Mouse (Mus musculus) left cerebral cortex, adult 18-20 months (tissue): Measurements from ENCODE around the gene Slc6a20b. TPM values are rescaled to one million over a fixed set of nuclear protein-coding genes. Genes with fewer than 3 reads are reported as not detected.

ENCODE experiments used
- DNase-seq, 2 experiments: peaks; one replicate each; pipeline ENCODE4 v3.0.0; 2021 to 2022; ENCODE audit warnings: low spot score in 2 of 2, mixed read lengths in 1 of 2
- total RNA-seq, 2 experiments: library from RNA; stranded (reverse); gene quantifications; 2 replicates each; pipeline ENCODE4 v1.2.3; 2021

Slc6a20b gene
- total RNA-seq, 2 experiments from 2014 or later: 0.52 to 0.53 TPM

DNA sequence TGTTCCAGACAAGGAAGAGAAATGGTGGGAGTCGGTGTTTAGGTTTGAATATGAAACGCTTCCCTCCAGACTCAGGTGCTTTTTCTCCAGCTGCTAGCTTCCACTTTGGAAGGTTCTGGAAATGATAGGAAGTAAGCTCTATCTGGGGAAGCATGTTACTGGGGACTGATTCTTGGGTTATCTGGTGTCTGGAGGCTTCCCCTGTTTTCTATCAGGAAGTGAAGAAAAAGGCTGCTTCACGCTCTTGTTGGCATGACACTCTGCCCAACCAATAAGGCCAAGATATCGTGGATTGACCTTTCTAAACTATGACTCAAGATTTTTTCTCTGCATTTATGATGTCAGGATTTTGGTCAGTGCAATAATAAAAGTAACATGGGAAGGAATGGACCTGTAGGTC lies 37.2 kb downstream of the Slc6a20b start:
- no peak for DNase-seq

DNA sequence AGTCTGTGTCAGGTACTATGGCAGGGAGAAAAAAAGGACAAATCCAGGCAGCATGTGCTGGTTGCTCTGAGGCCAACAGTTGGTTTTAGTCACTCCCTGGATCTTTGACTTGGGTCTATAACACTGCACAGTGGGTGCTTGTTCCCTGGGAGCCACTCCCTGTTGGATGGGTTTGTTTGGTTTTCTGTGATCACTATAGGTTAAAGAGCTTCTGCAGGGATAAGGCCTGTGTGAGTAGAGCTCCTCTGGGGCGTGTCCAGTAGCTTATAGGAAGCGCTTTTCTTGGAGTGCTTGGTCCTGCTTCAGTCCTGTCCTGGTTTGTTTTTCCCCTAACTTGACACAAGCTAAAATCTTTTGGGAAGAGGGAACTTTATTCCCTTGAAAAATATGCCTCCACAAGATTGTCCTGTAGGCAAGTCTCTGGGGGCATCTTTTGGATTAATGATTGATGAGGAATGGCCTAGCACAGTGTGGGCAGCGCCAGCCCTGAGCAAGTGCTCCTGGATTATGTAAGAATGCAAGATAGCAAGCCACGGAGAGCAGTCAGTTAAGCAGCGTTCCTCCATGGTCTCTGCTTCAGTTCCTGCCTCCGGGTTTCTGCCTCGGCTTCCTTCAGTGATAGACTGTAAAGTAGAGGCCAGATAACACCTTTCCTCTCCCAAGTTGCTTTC lies 43.0 kb downstream of the Slc6a20b start:
- DNase-seq: no peak

DNA sequence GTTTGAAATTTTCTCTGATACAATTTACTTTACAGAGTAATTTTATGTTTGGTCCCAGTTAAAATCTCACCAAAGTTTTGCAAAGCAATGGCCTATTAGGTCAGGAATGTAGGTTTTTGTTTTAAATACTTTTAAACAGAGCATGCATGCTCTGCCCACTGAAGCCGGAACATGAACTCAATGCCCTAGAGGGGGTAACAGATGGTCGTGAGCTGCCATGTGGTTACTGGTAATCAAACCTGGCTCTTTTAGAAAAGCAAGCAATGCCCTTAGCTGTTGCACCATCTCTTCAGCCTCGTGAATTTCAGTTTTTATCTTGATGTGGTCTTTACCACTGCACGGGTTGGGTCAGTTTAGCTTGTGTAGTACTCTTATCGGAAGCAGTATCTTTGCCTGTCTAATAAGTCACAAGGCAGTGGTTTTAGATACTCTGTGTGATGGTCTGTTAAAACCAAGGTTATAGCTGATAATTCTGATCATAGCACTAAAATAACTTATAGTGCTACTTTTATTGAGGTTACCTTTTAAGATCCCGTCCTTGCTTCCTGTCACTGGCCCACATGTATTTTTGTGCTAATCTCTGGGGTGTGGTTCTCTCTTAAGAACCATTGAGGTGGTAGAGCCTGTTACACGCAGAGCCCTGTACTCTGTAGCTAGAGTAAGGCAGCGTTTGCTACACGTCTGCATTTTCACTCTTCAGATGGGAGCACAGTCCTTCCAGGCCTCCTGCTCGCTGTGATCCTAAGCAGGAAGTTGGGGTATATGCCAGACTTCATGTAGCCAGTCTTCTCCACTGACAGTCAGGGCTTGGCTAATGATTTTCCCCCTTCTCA lies 54.8 kb downstream of the Slc6a20b start:
- no peak for DNase-seq

DNA sequence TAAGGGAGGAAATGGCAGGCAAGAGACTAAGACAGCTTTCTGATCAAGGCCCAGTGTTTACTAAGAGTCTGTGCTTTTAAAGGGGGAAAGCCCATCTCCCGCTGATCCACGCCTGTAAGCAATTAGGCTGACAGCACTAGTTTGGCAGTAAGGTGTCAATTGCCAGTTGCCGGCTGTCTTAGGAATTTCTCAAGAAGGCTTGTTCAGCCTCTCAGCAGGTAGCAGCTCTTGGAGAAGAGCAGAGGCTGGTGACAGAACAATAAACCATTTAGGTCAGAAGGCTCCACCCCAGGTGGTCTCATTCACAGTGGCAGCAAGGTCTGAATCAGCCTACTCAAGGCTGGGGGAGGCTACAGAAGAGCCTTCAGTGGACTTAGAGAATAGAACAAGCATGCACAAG lies 77.8 kb downstream of the Slc6a20b start:
- DNase-seq: no peak

Other genes with a start within 250 kb of the Slc6a20b start
- 1 to 10 TPM; 5.9 to 6.4 TPM for gene Limd1, start 153.9 kb downstream of the Slc6a20b start, total RNA-seq
- gene Sacm1l, start 102.8 kb downstream of the Slc6a20b start, total RNA-seq: 10 to 100 TPM; 69.3 to 70.2 TPM
- under 1 TPM; 0.16 to 0.33 TPM for gene Ccr9, start 45.9 kb upstream of the Slc6a20b start, total RNA-seq
- 10 to 100 TPM; 25.2 to 28.1 TPM for gene Slc6a20a, start 46.3 kb upstream of the Slc6a20b start, total RNA-seq
- 10 to 100 TPM; 65.2 to 74.3 TPM for gene Lztfl1, start 85.1 kb upstream of the Slc6a20b start, total RNA-seq
- not detected for gene Cxcr6, start 173.9 kb upstream of the Slc6a20b start, total RNA-seq
- 10 to 100 TPM; 25.7 to 25.8 TPM for gene Fyco1, start 219.3 kb upstream of the Slc6a20b start, total RNA-seq
- gene Xcr1, start 229.5 kb upstream of the Slc6a20b start, total RNA-seq: not detected